Mouse (Mus musculus) bone marrow macrophage, adult 2 months (primary cell): ENCODE results near the gene Vgll4.

ENCODE experiments used
- CTCF ChIP-seq: IDR thresholded peaks from 2 replicates; pipeline ENCODE4 v1.5.1; 2012; ENCODE audit warnings: low read depth, mild to moderate bottlenecking, low read length, moderate library complexity
- POLR2A ChIP-seq: IDR thresholded peaks from 2 replicates; pipeline ENCODE4 v1.6.1; 2012; ENCODE audit warnings: mild to moderate bottlenecking, low read depth, low read length, borderline replicate concordance

- TF ChIP-seq CTCF (no peak), POLR2A (no peak)
Measured at GRCm38 (mm10) chr6:114817948-114818347, 151.8 kb downstream of the Vgll4 start.
